Mouse (Mus musculus) midbrain, postnatal 0 days (tissue): ENCODE results near the gene Adssl1. TPM values are rescaled to one million over a fixed set of nuclear protein-coding genes. Genes with fewer than 3 reads are reported as not detected.

Experiments used
- ATAC-seq: fragments of 200-750 bp; cut with Nextera tagmentation; 2 replicates; pipeline ENCODE4 v1.8.0; 2017; ENCODE audit warnings: moderate number of reproducible peaks, mild to moderate bottlenecking, moderate TSS enrichment, moderate library complexity; ENCODE audit not compliant: low FRiP score
- DNase-seq: peaks from one replicate; pipeline ENCODE4 v3.0.0-alpha.2; 2015; ENCODE audit warnings: low spot score
- H3K27ac ChIP-seq: fragments of 300-500 bp; sonication (generic); 2 replicates; pipeline ENCODE4 v1.5.1; 2014; ENCODE audit warnings: low read depth, mild to moderate bottlenecking, low read length, mixed read lengths
- H3K27me3 ChIP-seq: fragments of 300-500 bp; sonication (generic); 2 replicates; pipeline ENCODE4 v1.6.1; 2014; ENCODE audit warnings: low read length, control low read depth, mixed read lengths; ENCODE audit not compliant: insufficient read depth
- H3K36me3 ChIP-seq: fragments of 300-500 bp; sonication (generic); 2 replicates; pipeline ENCODE4 v1.6.1; 2014; ENCODE audit warnings: low read length, control low read depth, mixed read lengths; ENCODE audit not compliant: insufficient read depth
- H3K4me1 ChIP-seq: fragments of 300-500 bp; sonication (generic); 2 replicates; pipeline ENCODE4 v1.6.1; 2014; ENCODE audit warnings: mild to moderate bottlenecking, control low read depth, antibody characterized with exemption, low read length, mixed read lengths; ENCODE audit not compliant: insufficient read depth
- H3K4me2 ChIP-seq: fragments of 300-500 bp; sonication (generic); 2 replicates; pipeline ENCODE4 v1.6.1; 2014; ENCODE audit warnings: low read depth, mild to moderate bottlenecking, low read length, mixed read lengths; ENCODE audit not compliant: poor library complexity, severe bottlenecking
- H3K4me3 ChIP-seq: fragments of 300-500 bp; sonication (generic); 2 replicates; pipeline ENCODE4 v1.5.1; 2014; ENCODE audit warnings: low read depth, mild to moderate bottlenecking, low read length, moderate library complexity
- H3K9ac ChIP-seq: fragments of 300-500 bp; sonication (generic); replicated peaks from 2 replicates; pipeline ENCODE4 v1.6.1; 2014; ENCODE audit warnings: mild to moderate bottlenecking, low read length, moderate library complexity, mixed read lengths; ENCODE audit not compliant: poor library complexity, severe bottlenecking
- H3K9me3 ChIP-seq: fragments of 300-500 bp; sonication (generic); 2 replicates; pipeline ENCODE4 v1.6.1; 2016; ENCODE audit warnings: low read length, control low read depth
- CTCF ChIP-seq: IDR thresholded peaks from 2 replicates; pipeline ENCODE4 v1.5.1; 2016; ENCODE audit warnings: antibody characterized with exemption, mild to moderate bottlenecking
- WGBS: fragments of 180-500 bp; shearing (Covaris S2); extraction: QIAGEN DNeasy Blood & Tissue Kit; methylation state at CpG from one replicate; pipeline ENCODE4 v1.1.7; 2014; 5-methylcytosine and 5-hydroxymethylcytosine counted together
- polyA plus RNA-seq: library from polyadenylated mRNA; unstranded; fragments of >200 nt; fragmentation: Nextera tagmentation; extraction: Ambion mirVana; gene quantifications from 2 replicates; pipeline ENCODE4 v1.2.1, GENCODE M21; 2015
- total RNA-seq: library from RNA; depleted of rRNA; stranded (reverse); fragments of >200 nt; gene quantifications from 2 replicates; pipeline ENCODE4 v1.2.3, GENCODE M21; 2014; rRNA removed

Gene Adssl1
- total RNA-seq: 2.0 and 4.1 TPM in 2 replicates
- 8.2 and 9.4 TPM in 2 replicates for polyA plus RNA-seq

DNA sequence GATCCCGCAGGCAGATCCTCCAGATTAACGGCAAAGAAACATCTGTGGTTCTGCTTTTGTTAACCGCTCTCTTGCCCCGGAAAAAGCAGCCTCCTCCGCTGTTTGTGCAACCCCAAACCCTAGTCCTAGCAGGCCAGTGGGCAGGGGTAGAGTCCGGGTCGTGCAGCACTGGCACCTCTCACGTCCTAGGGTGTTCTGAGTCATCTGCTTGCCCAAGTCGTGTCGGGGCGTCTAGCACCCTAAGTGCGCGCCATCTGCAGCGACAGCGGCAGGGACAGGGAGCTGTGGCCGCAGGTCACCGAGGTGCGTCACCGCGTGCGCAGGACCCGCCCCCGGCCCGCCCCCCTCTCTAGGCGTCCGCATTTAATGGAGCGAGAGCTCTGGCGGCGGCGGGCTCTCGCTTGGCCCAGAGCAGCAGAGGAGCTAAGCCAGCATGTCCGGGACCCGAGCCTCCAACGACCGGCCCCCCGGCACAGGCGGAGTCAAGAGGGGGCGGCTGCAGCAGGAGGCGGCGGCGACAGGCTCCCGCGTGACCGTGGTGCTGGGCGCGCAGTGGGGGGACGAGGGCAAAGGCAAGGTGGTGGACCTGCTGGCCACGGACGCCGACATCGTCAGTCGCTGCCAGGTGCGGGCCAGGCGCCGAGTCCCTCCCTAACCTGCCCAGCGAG is at the start of gene Adssl1:
Gene Adssl1 (plus strand): TSS at position 360 of the 668 bp plus-strand sequence.
- Histone ChIP-seq H3K4me1 (no peaks in the 10 kb centered on the region), H3K4me3 (peak within 1 kb of the TSS; percentile 50), H3K9me3 (no peaks in the 10 kb centered on the region), H3K36me3 (no peaks in the 10 kb centered on the region), H3K9ac (peak within 1 kb of the TSS; percentile 67), H3K4me2 (peak within 1 kb of the TSS; percentile 91), H3K27me3 (peaks cover 14% of the 10 kb centered on the region), H3K27ac (no peak within 1 kb of the TSS)
- DNase-seq (peak; percentile 47), ATAC-seq (peak; percentile 50)
- 2% methylated on average over 49 of the region's 56 CpGs for WGBS
- TF ChIP-seq CTCF: no peak

DNA sequence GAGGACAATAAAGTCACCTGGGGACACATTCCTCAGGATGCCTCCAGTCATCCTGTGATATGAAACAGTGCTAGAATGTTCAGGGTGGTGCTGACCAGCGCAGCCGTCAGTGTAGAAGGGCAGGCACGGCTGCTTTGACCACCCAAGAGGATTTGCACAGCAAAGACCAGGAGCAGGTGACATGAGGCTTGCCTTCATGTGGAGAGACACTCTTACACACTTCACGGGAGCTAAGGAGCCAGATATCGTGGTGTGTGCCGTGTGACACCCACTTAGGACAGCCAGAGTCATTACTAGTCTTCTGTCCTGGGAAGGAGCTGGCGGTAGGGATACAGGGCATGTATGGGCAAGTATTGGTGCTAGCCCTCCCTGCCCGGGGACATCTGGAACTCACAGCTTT is 49.7 kb upstream of the Adssl1 start:
- no peak overlapping the region for H3K9ac ChIP-seq
- no peak overlapping the region for H3K27ac ChIP-seq
- no peak overlapping the region for H3K4me3 ChIP-seq
- WGBS: 92% methylated on average over 8 of the region's 8 CpGs
- no peaks in the 10 kb centered on the region for H3K9me3 ChIP-seq
- no peaks in the 10 kb centered on the region for H3K36me3 ChIP-seq
- no peaks in the 10 kb centered on the region for H3K27me3 ChIP-seq
- TF ChIP-seq CTCF: no peak
- no peak for ATAC-seq
- no peak overlapping the region for H3K4me2 ChIP-seq
- H3K4me1 ChIP-seq: no peaks in the 10 kb centered on the region
- DNase-seq: no peak

DNA sequence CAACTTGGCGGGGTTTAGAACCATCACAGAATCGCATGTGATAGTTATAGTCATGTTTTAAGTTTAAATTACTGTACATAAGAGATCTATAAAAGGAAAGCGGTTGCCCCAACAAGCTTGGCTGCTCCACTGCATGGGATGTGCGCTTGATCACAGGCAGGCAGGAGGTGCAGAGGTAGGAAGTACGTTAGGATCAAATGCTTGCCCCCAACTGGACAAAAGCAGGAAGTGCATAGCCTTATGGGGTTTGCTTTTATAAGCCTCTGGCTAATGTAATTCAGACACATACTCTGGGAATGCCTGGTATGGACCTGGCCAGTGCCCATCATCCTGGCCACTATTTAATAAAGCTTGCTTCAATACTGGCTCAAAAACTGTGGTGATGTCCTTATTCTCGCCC is 48.8 kb upstream of the Adssl1 start:
- peak; percentile 21 for TF ChIP-seq CTCF
- no peaks in the 10 kb centered on the region for H3K4me1 ChIP-seq
- no peak overlapping the region for H3K4me3 ChIP-seq
- no peak overlapping the region for H3K4me2 ChIP-seq
- H3K27ac ChIP-seq: no peak overlapping the region
- H3K36me3 ChIP-seq: no peaks in the 10 kb centered on the region
- H3K9ac ChIP-seq: no peak overlapping the region
- H3K9me3 ChIP-seq: no peaks in the 10 kb centered on the region
- ATAC-seq (no peak), DNase-seq (no peak)
- 69% methylated on average over 6 of the region's 6 CpGs for WGBS
- no peaks in the 10 kb centered on the region for H3K27me3 ChIP-seq

DNA sequence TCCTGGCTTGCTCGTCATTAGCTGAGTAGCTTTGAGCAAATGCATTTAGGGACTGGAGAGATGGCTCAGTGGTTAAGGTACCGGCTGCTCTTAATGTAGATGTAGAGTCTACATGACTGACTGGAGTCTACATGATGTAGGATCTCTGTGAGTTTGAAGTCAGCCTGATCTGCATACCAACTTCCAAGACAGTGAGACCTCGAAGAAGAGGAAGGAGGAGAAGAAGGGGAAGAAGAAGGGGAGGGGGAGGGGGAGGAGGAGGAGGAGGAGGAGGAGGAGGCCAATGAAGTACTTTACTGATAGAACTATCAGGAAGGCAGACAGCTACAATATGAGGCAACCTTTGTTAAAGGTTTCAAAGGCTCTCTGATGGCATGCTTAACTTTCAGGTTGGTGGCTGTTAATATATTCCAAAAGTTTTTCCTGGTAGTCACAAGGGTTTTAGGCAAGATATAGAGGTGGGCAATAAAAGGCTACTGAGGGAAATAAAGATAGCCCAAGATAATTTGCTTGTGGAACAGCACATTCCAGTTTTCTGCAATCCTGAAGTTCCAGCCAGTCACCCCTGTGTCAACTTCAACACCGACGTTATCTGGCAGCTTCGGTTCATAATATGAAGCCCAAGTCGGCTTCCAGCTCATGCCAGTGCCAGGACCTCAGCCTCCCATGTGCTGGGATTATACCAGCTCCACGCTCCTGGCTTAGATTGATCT is 44.4 kb upstream of the Adssl1 start:
- Histone ChIP-seq H3K4me1 (no peaks in the 10 kb centered on the region), H3K9ac (no peak overlapping the region), H3K27ac (no peak overlapping the region), H3K4me2 (no peak overlapping the region), H3K4me3 (no peak overlapping the region), H3K27me3 (no peaks in the 10 kb centered on the region), H3K9me3 (no peaks in the 10 kb centered on the region), H3K36me3 (no peaks in the 10 kb centered on the region)
- TF ChIP-seq CTCF: no peak
- 77% methylated on average over 8 of the region's 8 CpGs for WGBS
- no peak for DNase-seq
- no peak for ATAC-seq

DNA sequence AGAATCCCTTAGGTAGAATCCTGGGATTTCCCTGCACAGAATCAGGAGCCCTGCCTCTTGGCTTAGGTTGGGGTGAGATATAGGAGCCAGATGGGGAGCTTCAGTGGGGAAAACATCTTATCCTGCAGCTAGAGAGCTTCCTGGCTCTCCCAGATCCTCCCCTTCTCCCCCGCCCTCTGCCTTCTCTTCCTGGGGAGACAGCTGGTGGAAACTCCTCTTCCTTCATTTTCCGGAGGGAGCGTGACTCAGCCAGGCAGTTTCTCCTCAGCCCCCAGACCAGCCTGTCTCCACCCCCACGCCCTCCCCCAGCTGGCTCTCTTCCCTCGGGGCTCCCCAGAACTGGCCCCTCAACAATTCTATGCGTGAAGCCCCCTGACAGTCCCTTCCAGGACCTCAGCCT is 43.5 kb upstream of the Adssl1 start:
- no peak for TF ChIP-seq CTCF
- no peak for ATAC-seq
- no peaks in the 10 kb centered on the region for H3K4me1 ChIP-seq
- H3K4me2 ChIP-seq: no peak overlapping the region
- H3K27ac ChIP-seq: no peak overlapping the region
- no peaks in the 10 kb centered on the region for H3K9me3 ChIP-seq
- DNase-seq: no peak
- peak overlapping the region; percentile 24; the same call in 1 of the 2 replicates for H3K9ac ChIP-seq
- no peaks in the 10 kb centered on the region for H3K27me3 ChIP-seq
- 15% methylated on average over 5 of the region's 6 CpGs for WGBS
- no peaks in the 10 kb centered on the region for H3K36me3 ChIP-seq
- H3K4me3 ChIP-seq: no peak overlapping the region

DNA sequence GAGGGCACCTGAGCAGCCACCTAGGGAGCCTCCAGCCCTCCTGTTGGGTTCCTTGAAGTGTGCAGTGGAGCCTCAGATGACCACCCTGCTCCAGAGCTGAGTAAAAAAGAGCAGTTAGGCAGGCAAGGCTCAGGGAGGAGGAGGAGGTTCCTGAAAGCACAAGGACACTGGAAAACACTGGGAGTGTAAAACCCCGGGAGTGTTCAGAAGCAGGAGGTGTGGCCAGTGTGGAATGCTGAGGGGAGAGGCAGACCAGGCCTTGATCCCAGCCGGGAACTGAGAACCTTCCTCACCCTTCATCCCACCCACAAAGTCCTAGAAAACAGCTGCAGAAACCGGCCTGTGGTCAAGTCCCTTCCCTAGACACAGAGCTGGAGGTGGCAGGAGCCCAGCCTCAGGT is 43.1 kb upstream of the Adssl1 start:
- DNase-seq: no peak
- H3K27ac ChIP-seq: no peak overlapping the region
- no peaks in the 10 kb centered on the region for H3K9me3 ChIP-seq
- no peak for ATAC-seq
- H3K9ac ChIP-seq: no peak overlapping the region
- no peaks in the 10 kb centered on the region for H3K4me1 ChIP-seq
- no peak overlapping the region for H3K4me2 ChIP-seq
- no peak overlapping the region for H3K4me3 ChIP-seq
- 14% methylated on average over 3 of the region's 3 CpGs for WGBS
- no peak for TF ChIP-seq CTCF
- H3K27me3 ChIP-seq: no peaks in the 10 kb centered on the region
- H3K36me3 ChIP-seq: no peaks in the 10 kb centered on the region
